Mouse (Mus musculus) stomach, postnatal 0 days (tissue): ENCODE results near the gene Gmpr. TPM values are rescaled to one million over a fixed set of nuclear protein-coding genes. Genes with fewer than 3 reads are reported as not detected.

Experiments used
- ATAC-seq: fragments of 200-750 bp; cut with Nextera tagmentation; 2 replicates; pipeline ENCODE4 v1.8.0; 2017; ENCODE audit not compliant: low FRiP score, low TSS enrichment
- DNase-seq: peaks from one replicate; pipeline ENCODE4 v3.0.0-alpha.2; 2016; ENCODE audit warnings: low spot score
- H3K27ac ChIP-seq: fragments of 300-500 bp; sonication (generic); replicated peaks from 2 replicates; pipeline ENCODE4 v1.5.1; 2014; ENCODE audit warnings: mild to moderate bottlenecking, control low read depth
- H3K27me3 ChIP-seq: fragments of 300-500 bp; sonication (generic); 2 replicates; pipeline ENCODE4 v1.6.1; 2014; ENCODE audit warnings: low read length; ENCODE audit not compliant: control insufficient read depth, insufficient read depth
- H3K36me3 ChIP-seq: fragments of 300-500 bp; sonication (generic); 2 replicates; pipeline ENCODE4 v1.6.1; 2014; ENCODE audit warnings: low read length, mixed read lengths; ENCODE audit not compliant: control insufficient read depth, insufficient read depth
- H3K4me1 ChIP-seq: fragments of 300-500 bp; sonication (generic); replicated peaks from 2 replicates; pipeline ENCODE4 v1.6.1; 2014; ENCODE audit warnings: antibody characterized with exemption; ENCODE audit not compliant: control insufficient read depth, insufficient read depth
- H3K4me2 ChIP-seq: fragments of 300-500 bp; sonication (generic); replicated peaks from 2 replicates; pipeline ENCODE4 v1.6.1; 2014; ENCODE audit warnings: low read depth, mild to moderate bottlenecking, control low read depth, moderate library complexity
- H3K4me3 ChIP-seq: fragments of 300-500 bp; sonication (generic); 2 replicates; pipeline ENCODE4 v1.5.1; 2014; ENCODE audit warnings: low read depth, low read length, control low read depth
- H3K9ac ChIP-seq: fragments of 300-500 bp; sonication (generic); 2 replicates; pipeline ENCODE4 v1.6.1; 2014; ENCODE audit warnings: mild to moderate bottlenecking, low read length, control low read depth, mixed read lengths
- H3K9me3 ChIP-seq: fragments of 300-500 bp; sonication (generic); 2 replicates; pipeline ENCODE4 v1.6.1; 2016; ENCODE audit warnings: low read length; ENCODE audit not compliant: control insufficient read depth
- CTCF ChIP-seq: IDR thresholded peaks from 2 replicates; pipeline ENCODE4 v1.5.1; 2016; ENCODE audit warnings: antibody characterized with exemption, low read depth, mild to moderate bottlenecking, moderate library complexity
- EP300 ChIP-seq: optimal IDR thresholded peaks from 2 replicates; pipeline ENCODE3; 2016; ENCODE audit warnings: antibody characterized with exemption
- WGBS: fragments of 180-500 bp; shearing (Covaris S2); extraction: QIAGEN DNeasy Blood & Tissue Kit; methylation state at CpG from one replicate; pipeline ENCODE4 v1.1.7; 2014; 5-methylcytosine and 5-hydroxymethylcytosine counted together
- polyA plus RNA-seq: library from polyadenylated mRNA; unstranded; fragments of >200 nt; fragmentation: Nextera tagmentation; extraction: Ambion mirVana; gene quantifications from 2 replicates; pipeline ENCODE4 v1.2.1, GENCODE M21; 2015

Gmpr gene
- polyA plus RNA-seq = 38.7 and 40.3 TPM in 2 replicates

- Histone ChIP-seq H3K27me3 (no peaks in the 10 kb centered on the region), H3K27ac (peak within 1 kb of the TSS; percentile 86), H3K36me3 (no peaks in the 10 kb centered on the region), H3K4me3 (peak within 1 kb of the TSS; percentile 56), H3K9me3 (no peaks in the 10 kb centered on the region), H3K4me2 (peak within 1 kb of the TSS; percentile 91), H3K9ac (peak within 1 kb of the TSS; percentile 64), H3K4me1 (no peaks in the 10 kb centered on the region)
- DNase-seq (peak; percentile 74), ATAC-seq (peak; percentile 81)
- WGBS = under 1% methylated on average over 63 of the region's 63 CpGs
- TF ChIP-seq EP300 (no peak), CTCF (peak; percentile 22; the same call in 1 of the 2 replicates)
Measured at GRCm38 (mm10) chr13:45507274-45508229, at the start of gene Gmpr. TSS of gene Gmpr (plus strand) at chr13:45507444.

- Histone ChIP-seq H3K27me3 (no peaks in the 10 kb centered on the region), H3K4me2 (no peak overlapping the region), H3K4me1 (peaks cover 3% of the 10 kb centered on the region; the same call in 1 of the 2 replicates), H3K36me3 (no peaks in the 10 kb centered on the region), H3K4me3 (no peak overlapping the region), H3K27ac (no peak overlapping the region), H3K9me3 (no peaks in the 10 kb centered on the region), H3K9ac (no peak overlapping the region)
- WGBS = 58% methylated on average over 7 of the region's 7 CpGs
- ATAC-seq (no peak), DNase-seq (no peak)
- TF ChIP-seq EP300 = no peak
- no peak for TF ChIP-seq CTCF
Measured at GRCm38 (mm10) chr13:45457459-45457858, 49.8 kb upstream of the Gmpr start.

GRCm38 (mm10) chr13:45460177-45460576 is 47.1 kb upstream of the Gmpr start:
- DNase-seq (no peak), ATAC-seq (no peak)
- no peaks in the 10 kb centered on the region for H3K27me3 ChIP-seq
- H3K36me3 ChIP-seq = no peaks in the 10 kb centered on the region
- H3K9ac ChIP-seq = no peak overlapping the region
- no peak for TF ChIP-seq CTCF
- TF ChIP-seq EP300 = no peak
- H3K4me1 ChIP-seq = peaks cover 2% of the 10 kb centered on the region; the same call in 1 of the 2 replicates
- no peaks in the 10 kb centered on the region for H3K9me3 ChIP-seq
- no peak overlapping the region for H3K4me3 ChIP-seq
- WGBS = 85% methylated on average over 3 of the region's 3 CpGs
- H3K27ac ChIP-seq = no peak overlapping the region
- no peak overlapping the region for H3K4me2 ChIP-seq

DNA sequence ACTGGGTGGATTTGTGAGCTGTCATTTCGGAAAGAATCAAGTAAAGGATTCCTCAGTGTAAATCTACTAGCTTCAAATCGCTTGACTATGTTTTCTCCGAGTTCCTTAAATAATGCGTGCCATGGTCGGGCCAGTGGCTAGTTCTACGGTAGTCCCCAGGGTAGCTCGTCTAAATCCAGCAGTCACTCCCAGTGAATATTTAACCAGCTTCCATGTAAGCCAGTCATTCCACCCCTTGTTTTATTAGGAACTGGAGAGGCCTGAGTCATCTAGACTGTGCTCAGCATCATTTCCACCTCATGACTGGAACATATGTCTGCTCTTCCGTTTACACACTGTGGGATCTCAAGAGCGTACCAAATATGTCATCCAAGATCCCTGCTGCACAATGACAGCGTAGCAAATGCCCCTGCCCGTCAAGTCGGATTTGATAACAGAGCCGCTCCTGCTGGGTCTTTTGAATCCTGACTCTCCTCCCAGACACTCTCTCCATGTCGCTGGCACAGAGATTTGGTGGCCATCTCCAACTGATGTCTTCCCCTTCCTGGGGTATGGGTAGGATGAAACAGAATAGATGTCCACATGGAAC is 45.8 kb upstream of the Gmpr start:
- Histone ChIP-seq H3K27me3 (no peaks in the 10 kb centered on the region), H3K4me1 (no peaks in the 10 kb centered on the region), H3K27ac (no peak overlapping the region), H3K36me3 (no peaks in the 10 kb centered on the region), H3K4me3 (no peak overlapping the region), H3K4me2 (no peak overlapping the region), H3K9me3 (no peaks in the 10 kb centered on the region), H3K9ac (no peak overlapping the region)
- TF ChIP-seq CTCF (no peak), EP300 (no peak)
- WGBS = 80% methylated on average over 14 of the region's 14 CpGs
- no peak for ATAC-seq
- no peak for DNase-seq

DNA sequence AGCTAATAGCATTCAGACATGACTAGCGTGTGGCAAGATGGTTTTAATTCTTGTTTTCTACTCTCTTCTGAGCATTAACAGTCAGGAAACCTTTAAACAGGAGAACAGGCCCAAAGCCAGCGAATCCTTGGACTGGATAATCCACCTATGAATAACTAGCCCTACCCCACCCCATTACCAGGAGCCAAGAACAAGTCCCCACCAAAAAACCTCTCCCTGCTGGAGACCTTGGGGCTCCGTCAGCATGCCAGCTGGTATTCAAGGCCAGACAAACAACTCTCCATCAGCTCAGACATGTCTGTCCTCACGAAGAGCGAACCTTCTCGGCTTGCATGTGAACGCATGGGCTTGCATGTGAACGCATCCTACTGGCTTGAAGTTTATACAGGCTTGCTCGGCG is 41.6 kb upstream of the Gmpr start:
- TF ChIP-seq CTCF = no peak
- no peak for TF ChIP-seq EP300
- no peaks in the 10 kb centered on the region for H3K27me3 ChIP-seq
- H3K4me1 ChIP-seq = peaks cover 9% of the 10 kb centered on the region
- no peak overlapping the region for H3K27ac ChIP-seq
- no peak overlapping the region for H3K4me3 ChIP-seq
- no peak overlapping the region for H3K4me2 ChIP-seq
- H3K9me3 ChIP-seq = no peaks in the 10 kb centered on the region
- ATAC-seq (no peak), DNase-seq (no peak)
- H3K9ac ChIP-seq = no peak overlapping the region
- WGBS = 63% methylated on average over 10 of the region's 10 CpGs
- no peaks in the 10 kb centered on the region for H3K36me3 ChIP-seq

DNA sequence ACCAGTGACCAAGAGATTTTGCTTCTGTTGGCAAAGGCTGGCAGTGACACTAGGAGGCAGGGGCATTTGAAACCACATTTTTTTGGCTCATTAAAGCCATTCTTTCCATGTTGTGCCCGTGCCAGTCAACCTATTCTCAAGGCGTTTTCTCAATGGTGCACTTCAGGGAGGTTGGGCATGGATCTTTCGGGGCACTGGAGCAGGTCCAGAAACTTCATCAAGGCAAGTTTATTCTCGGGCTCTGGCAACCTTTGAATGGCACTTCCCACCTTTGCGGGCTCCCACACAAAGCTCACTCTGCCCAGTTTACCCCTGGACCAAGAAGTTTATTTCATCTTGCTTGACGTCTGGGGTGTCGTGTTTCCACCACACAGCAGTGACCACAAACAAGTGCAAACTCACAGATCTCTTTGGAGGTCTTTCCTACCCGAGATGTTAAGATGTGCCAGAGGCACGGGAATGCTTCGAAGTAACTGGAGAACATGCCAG is 41.2 kb upstream of the Gmpr start:
- Histone ChIP-seq H3K4me1 (peaks cover 9% of the 10 kb centered on the region), H3K27ac (no peak overlapping the region), H3K36me3 (no peaks in the 10 kb centered on the region), H3K4me2 (no peak overlapping the region), H3K27me3 (no peaks in the 10 kb centered on the region), H3K9ac (no peak overlapping the region), H3K4me3 (no peak overlapping the region), H3K9me3 (no peaks in the 10 kb centered on the region)
- ATAC-seq (no peak), DNase-seq (no peak)
- 52% methylated on average over 10 of the region's 10 CpGs for WGBS
- no peak for TF ChIP-seq CTCF
- no peak for TF ChIP-seq EP300
